Mouse (Mus musculus): Measurements from ENCODE around the gene Grhl3. TPM values are rescaled to one million over a fixed set of nuclear protein-coding genes. Genes with fewer than 3 reads are reported as not detected.
A peak's percentile ranks its signal among the peaks of the same experiment; 100 is the strongest.

The Grhl3 gene
- polyA plus RNA-seq, 1 experiment from 2014 or later, result not detected

DNA sequence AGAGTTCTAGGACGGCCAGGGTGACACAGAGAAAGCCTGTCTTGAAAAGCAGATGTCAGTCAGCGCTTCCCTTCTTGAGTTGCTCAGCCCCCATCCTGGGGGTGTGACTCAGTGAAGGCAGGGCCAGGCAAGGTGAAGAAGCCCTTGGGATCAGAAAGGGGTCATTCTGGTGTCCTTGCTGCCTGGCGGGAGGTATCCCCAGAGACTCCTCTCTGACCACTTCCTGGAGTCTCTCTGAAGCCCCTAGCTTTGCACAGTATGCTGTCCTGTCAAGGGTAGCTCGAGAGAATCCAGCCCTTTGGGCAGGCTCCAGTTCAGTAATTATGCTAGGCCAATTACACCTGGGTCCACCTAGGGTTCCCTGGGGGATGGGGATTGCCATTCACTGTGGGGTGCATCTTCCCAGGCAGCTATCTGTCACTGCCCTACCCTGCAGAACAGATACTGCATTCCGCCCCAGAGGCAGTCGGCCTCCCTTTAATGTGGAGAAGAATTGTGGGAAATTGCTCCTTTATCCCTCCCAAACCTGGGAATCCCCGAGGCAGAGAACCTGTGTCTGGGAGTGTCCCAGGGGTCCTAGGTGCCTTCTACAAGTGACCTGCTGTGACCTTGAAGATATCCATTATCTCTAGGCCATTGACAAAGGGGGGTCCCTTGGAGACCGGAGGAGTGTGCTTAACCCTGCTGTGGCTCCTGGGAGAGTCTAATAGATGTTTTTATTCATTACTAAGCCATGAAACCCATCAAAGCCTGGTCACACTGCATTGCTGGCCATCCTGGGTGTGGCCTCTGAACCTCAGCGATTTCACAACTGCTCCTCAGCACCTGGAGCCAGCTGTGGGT, 41.4 kb downstream of the Grhl3 start:
- CTCF ChIA-PET, result no interaction called here

DNA sequence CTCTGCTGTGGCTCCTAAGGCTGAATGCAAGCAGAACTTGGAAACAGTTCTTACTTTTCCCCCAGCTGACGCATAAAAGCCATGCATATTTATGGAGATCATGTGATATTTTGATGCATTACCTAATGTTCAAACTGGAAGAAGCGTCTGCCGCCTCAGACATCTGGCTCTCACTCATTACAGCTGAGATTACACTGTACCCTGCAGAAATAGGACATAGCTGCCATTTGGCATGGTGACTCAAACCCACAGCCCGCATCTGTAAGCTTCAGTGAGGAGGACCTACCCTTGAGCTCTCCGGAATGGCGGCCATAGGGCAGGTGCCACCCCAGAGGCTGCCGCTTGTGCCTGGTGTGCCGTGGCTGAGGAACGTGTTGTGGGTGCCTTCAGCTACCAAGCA, 42.2 kb downstream of the Grhl3 start:
- DNase-seq (ENCODE audit: low read depth, low spot score) (no peak), ATAC-seq (no peak)
- H3K27me3 ChIP-seq, result no peaks in the 10 kb centered on the region
- ChIA-PET POLR2A (no interaction called here), CTCF (no interaction called here)
- in situ Hi-C loops (cut with MboI; ENCODE audit: low pct_unique_long_range_greater_than_20kb), result no loop called here
- no peak for TF ChIP-seq CTCF (IDR thresholded peaks at IDR 0.05)

More for the DNA sequence above, 41.4 kb downstream of the Grhl3 start:
- no peaks in the 10 kb centered on the region for H3K27me3 ChIP-seq
- ATAC-seq (no peak), DNase-seq (ENCODE audit: low read depth, low spot score) (no peak)
- no peak for TF ChIP-seq CTCF (IDR thresholded peaks at IDR 0.05)
- in situ Hi-C loops (cut with MboI; ENCODE audit: low pct_unique_long_range_greater_than_20kb), result no loop called here
- POLR2A ChIA-PET, result no interaction called here

DNA sequence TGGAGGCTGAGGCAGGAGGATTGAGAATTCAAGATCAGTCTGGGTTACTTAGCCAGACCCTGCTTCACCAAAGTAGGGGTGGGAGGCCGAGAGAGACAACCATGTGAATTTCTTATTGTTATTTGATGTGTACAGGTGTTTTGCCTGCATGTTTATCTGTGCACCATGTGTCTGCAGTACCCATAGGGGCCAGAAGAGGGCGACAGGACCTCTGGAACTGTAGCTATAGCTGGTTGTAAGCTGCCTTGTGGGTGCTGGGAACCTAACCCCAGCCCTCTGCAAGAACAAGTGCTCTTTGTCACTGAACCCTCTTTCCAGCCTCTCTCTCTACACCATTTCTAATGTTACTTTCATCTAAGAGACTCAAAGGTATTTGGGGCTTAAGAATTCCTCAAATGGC, 43.2 kb downstream of the Grhl3 start:
- no peak for ATAC-seq
- ChIA-PET CTCF (no interaction called here), POLR2A (no interaction called here)
- H3K27me3 ChIP-seq, result no peaks in the 10 kb centered on the region
- DNase-seq (ENCODE audit: low read depth, low spot score), result no peak
- no peak for TF ChIP-seq CTCF (IDR thresholded peaks at IDR 0.05)
- in situ Hi-C loops (cut with MboI; ENCODE audit: low pct_unique_long_range_greater_than_20kb), result no loop called here

DNA sequence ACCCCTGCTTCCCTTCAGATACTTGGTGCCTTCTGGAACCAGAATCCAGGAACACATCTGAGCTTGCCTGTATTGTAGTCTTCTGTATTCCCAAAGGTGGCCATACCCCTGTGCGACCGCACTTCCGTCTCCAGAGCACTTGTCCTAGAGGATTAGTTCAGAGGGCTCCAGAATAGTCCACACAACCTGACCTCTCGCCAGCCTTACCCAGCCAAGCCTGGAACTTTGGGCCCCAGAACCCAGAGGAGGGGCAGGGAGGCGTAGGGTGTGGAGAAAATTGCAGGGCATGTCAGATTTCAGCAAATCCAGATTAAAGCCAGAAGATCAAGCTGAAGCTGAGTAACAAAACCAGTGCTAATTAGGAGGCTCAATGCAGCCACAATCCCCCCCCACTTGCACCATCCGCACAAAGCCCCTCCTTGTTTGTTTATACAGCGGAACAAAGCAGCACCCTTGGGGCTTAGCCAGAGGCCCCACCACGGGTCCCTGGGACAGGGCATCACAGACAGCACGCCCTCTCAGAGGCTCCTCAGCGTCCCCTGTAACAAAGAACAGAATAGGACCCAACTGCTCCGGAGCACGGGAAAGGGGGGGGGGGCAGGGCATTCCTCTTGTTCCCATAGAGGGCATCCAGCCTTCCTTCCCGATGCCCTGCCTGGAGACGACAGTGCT, 47.3 kb downstream of the Grhl3 start:
- CTCF ChIA-PET, result no interaction called here
- in situ Hi-C loops (cut with MboI; ENCODE audit: low pct_unique_long_range_greater_than_20kb), result loop anchor here (5.0 kb wide), 1 partner anchor 41 kb away; no protein-coding TSS in a partner anchor
- DNase-seq (ENCODE audit: low read depth, low spot score) (no peak), ATAC-seq (no peak)
- POLR2A ChIA-PET, result no interaction called here
- no peak for TF ChIP-seq CTCF (IDR thresholded peaks at IDR 0.05)
- no peaks in the 10 kb centered on the region for H3K27me3 ChIP-seq

DNA sequence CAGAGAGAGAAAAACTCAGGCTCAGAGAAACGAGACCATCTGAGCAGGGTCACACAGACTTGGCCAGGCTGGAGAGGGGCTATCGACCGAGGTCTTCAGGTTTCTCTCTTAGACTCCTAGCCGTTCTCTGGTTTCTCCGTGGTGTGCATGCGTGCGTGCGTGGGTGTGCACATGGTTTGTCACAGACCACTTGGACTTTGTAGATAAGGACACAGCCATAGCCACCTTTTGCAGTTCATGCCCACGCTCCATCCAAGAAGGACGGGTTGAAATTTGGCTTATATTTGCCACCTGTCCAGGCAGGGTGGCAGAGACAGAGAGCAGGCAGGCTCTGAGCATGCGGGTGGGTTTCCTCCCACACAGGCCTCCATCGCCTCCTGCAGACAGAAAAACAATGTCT, 48.4 kb downstream of the Grhl3 start:
- no peak for TF ChIP-seq CTCF (IDR thresholded peaks at IDR 0.05)
- in situ Hi-C loops (cut with MboI; ENCODE audit: low pct_unique_long_range_greater_than_20kb), result loop anchor here (5.0 kb wide), 1 partner anchor 42 kb away; no protein-coding TSS in a partner anchor
- ChIA-PET CTCF (no interaction called here), POLR2A (no interaction called here)
- no peaks in the 10 kb centered on the region for H3K27me3 ChIP-seq
- ATAC-seq (no peak), DNase-seq (ENCODE audit: low read depth, low spot score) (no peak)

DNA sequence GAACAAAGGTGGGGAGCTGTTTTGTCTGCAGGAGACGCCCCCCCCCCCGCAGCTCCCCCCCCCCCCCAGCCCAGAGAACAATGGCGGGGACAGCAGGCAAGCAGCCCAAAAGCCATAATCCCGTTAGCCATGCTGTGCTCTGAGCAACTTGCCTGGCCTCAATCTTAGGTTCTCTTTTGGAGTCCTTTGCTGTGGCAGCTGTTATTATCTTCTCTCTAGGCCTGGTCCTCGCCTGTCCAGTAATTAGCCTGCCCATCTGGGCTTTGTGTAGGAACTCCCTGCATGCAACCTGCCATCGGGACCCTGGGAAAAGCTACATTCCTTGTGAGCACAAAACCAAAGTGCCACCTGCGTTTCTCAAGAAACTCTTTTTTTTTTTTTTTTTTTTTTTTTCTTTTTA, 49.5 kb downstream of the Grhl3 start:
- no peak for TF ChIP-seq CTCF (IDR thresholded peaks at IDR 0.05)
- in situ Hi-C loops (cut with MboI; ENCODE audit: low pct_unique_long_range_greater_than_20kb), result loop anchor here (25.0 kb wide), 1 partner anchor 388 kb away; the partner anchor contains the start of gene Fuca1
- POLR2A ChIA-PET, result interaction anchor here (0.6 kb wide), 1 partner anchor 21 kb away, joined by 3 read pairs; no protein-coding TSS in a partner anchor

DNA sequence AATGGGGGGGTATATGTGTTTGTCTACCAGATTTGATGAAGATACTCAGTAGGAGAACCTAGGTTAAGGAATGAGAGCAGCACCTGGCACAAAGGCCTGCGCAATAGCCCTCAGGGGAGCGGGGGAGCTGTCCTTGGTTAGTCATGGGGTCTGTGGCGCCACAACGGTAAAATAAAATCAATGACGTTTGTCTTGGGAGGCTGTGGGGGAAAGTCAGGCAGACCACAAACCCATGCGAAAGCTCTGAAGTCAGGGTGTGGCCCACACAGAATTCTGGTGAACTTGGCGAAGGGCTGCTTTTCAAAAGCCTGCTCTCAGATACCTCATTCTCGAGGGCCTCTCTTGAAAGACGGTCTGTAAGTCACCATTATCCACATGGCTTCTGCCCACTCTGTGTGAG, 53.0 kb downstream of the Grhl3 start:
- ChIA-PET CTCF (no interaction called here), POLR2A (no interaction called here)
- H3K27me3 ChIP-seq, result no peaks in the 10 kb centered on the region
- in situ Hi-C loops (cut with MboI; ENCODE audit: low pct_unique_long_range_greater_than_20kb), result loop anchor here (25.0 kb wide), 1 partner anchor 392 kb away; the partner anchor contains the start of gene Fuca1
- no peak for TF ChIP-seq CTCF (IDR thresholded peaks at IDR 0.05)
- DNase-seq (ENCODE audit: low read depth, low spot score), result no peak
- no peak for ATAC-seq

More for the DNA sequence above, 49.5 kb downstream of the Grhl3 start:
- CTCF ChIA-PET, result no interaction called here
- DNase-seq (ENCODE audit: low read depth, low spot score) (no peak), ATAC-seq (no peak)
- H3K27me3 ChIP-seq, result no peaks in the 10 kb centered on the region

DNA sequence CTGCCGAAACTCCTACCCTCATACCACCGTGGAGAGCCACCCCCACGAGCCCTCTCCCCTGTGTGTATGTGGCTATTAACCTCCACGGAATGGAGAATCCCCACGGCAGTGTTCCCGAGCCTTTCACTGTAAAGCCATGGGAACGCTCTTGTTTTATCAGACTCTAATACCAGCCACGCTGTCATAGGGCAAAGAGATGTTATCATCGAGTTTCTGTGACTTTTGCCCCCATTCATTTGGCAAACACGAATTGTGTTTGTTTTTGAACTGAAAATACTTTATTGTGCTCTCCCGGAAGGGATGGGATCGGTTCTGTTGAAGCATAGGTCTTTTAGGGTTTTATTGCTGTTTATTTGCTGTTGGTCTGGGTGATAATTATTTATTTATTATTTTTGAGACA, 55.3 kb downstream of the Grhl3 start:
- DNase-seq (ENCODE audit: low read depth, low spot score), result no peak
- no peak for TF ChIP-seq CTCF (IDR thresholded peaks at IDR 0.05)
- POLR2A ChIA-PET, result no interaction called here
- no peaks in the 10 kb centered on the region for H3K27me3 ChIP-seq
- in situ Hi-C loops (cut with MboI; ENCODE audit: low pct_unique_long_range_greater_than_20kb), result loop anchor here (10.0 to 25.0 kb wide), 2 partner anchors 257 to 394 kb away; partner anchors contain the start of gene Fuca1
- no peak for ATAC-seq
- CTCF ChIA-PET, result interaction anchor here (4.0 to 4.1 kb wide), 2 partner anchors 10 to 149 kb away, joined by 10 to 31 read pairs; no protein-coding TSS in a partner anchor

DNA sequence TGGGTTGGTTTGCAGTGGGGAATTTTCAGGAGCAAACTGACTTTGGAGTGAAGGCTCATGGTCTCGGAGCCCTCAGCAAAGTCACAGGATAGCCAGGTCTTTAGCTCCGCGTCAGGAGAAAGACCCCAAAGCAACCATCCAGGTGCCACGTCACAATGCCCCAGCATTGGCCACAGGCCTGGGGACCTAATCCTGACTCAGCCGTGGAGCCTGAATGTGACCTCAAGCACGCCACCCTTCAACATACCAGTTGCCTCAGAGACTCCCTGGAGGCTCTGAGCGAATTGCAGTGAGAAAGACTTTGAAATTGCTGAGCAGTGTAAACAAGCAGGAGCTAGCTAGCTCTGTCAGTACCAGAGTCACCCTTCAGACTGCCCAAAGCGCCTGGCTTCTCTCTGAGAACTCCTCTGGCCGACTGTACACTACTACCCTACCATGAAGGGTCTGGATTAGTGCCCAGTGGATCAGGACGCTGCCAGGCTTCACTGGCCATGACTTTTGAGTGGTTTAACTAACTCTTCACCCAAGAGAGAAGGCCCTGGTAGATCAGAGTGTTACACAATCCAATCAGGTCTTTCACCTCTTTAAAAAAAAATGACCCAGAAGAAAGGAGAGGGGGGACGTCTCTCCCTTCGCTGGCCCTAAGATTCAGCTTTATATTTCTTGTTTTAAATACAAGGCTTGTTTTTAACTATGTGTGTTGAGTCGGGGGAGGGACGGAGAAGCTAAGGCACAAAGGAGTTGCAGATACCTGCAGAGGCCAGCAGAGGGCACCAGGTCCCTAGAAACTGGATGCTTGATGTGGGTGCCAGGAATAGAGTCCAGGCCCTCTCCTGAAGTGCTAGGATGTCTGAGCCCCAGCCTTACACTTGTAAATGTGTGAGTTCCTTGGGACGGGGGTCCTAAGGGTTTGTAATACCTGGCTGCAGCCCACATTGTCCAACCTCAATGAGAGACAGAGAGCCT, 56.8 kb downstream of the Grhl3 start:
- POLR2A ChIA-PET, result interaction anchor here (0.8 to 1.3 kb wide), 2 partner anchors 27 to 144 kb away, joined by 3 to 4 read pairs; no protein-coding TSS in a partner anchor
- H3K27me3 ChIP-seq, result no peaks in the 10 kb centered on the region
- CTCF ChIA-PET, result interaction anchor here (0.9 to 4.1 kb wide), 9 partner anchors 9 to 164 kb away, joined by 3 to 31 read pairs (median 6); no protein-coding TSS in a partner anchor
- TF ChIP-seq CTCF (IDR thresholded peaks at IDR 0.05), result peak; percentile 88
- in situ Hi-C loops (cut with MboI; ENCODE audit: low pct_unique_long_range_greater_than_20kb), result loop anchor here (10.0 to 25.0 kb wide), 2 partner anchors 258 to 396 kb away; partner anchors contain the start of gene Fuca1
- DNase-seq (ENCODE audit: low read depth, low spot score) (peak; percentile 37), ATAC-seq (no peak)

DNA sequence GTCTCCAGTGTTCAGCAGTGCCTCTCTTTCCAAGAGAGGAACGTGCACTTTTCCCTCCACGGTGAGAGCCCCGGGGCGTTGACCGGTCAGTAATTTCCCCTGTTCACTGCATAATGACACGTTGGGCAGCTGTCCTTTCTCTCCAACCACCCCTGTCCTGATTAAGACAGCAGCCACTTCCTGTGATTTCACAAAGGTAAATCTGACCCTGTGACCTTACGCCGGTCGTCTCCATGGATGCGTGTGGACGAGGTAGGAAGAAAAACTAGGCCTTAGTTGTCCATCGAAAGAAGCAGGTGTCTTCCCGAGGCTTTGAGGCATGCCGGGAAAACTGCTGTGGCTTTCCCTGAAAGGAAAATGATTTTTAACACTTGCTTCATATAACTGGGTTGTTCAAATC, 58.5 kb downstream of the Grhl3 start:
- no peak for TF ChIP-seq CTCF (IDR thresholded peaks at IDR 0.05)
- H3K27me3 ChIP-seq, result no peaks in the 10 kb centered on the region
- ATAC-seq (no peak), DNase-seq (ENCODE audit: low read depth, low spot score) (no peak)
- POLR2A ChIA-PET, result no interaction called here
- in situ Hi-C loops (cut with MboI; ENCODE audit: low pct_unique_long_range_greater_than_20kb), result loop anchor here (5.0 to 25.0 kb wide), 3 partner anchors 152 to 397 kb away; partner anchors contain the start of gene Fuca1
- CTCF ChIA-PET, result interaction anchor here (1.8 to 4.0 kb wide), 2 partner anchors 152 kb away, joined by 5 to 31 read pairs; no protein-coding TSS in a partner anchor

Measured in Patski (cell line).